Mouse (Mus musculus) gastrocnemius, adult 2 months (tissue): ENCODE results near the gene Tectb. TPM values are rescaled to one million over a fixed set of nuclear protein-coding genes. Genes with fewer than 3 reads are reported as not detected.

Experiments
- DNase-seq: peaks from one replicate; pipeline ENCODE4 v3.0.0; 2022
- H3K27ac ChIP-seq: fragments of 200-600 bp; 2 replicates; pipeline ENCODE4 v1.8.1; 2022; ENCODE audit warnings: mild to moderate bottlenecking
- H3K4me3 ChIP-seq: fragments of 200-600 bp; 2 replicates; pipeline ENCODE4 v1.8.1; 2022; ENCODE audit warnings: mild to moderate bottlenecking, moderate library complexity
- CTCF ChIP-seq: fragments of 200-600 bp; IDR thresholded peaks from 2 replicates; pipeline ENCODE4 v1.8.1; 2022; ENCODE audit warnings: antibody characterized with exemption, mild to moderate bottlenecking, moderate library complexity
- intact Hi-C: fragments of 180-260 bp; cut with DNase I; formaldehyde crosslinking; loops from one replicate; pipeline ENCODE4 v1.15.1; 2025
- microRNA-seq: library from miRNA; unstranded; fragments of <30 nt; microRNA quantifications from one replicate; pipeline ENCODE4 v1.2.0, GENCODE M21; 2021
- total RNA-seq, 2 experiments: library from RNA; stranded (reverse); gene quantifications; 2 replicates each; pipeline ENCODE4 v1.2.3; 2021

Gene Tectb
- total RNA-seq, 2 experiments from 2014 or later, result not detected

DNA sequence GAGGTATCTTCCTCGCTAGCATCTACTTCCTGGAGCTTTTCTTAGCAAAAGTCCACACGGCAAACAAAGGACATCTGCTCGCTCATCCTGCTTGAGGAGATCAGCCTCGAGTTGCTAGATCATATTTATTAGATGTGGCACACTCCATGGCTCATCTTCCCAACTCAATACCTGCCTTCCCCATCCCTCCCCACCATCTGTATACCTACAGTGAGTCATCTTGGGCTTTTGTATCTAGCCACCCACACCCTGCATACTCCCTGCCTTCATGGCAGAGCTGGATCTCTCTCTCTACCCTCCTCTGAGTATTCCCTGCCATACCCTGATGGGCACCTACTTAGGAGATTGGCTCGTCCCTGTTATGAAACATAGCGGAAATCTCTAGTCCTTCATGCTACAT is 40.7 kb downstream of the Tectb start:
- no peak overlapping the region for H3K27ac ChIP-seq
- H3K4me3 ChIP-seq, result no peak overlapping the region
- no peak for DNase-seq
- no peak for TF ChIP-seq CTCF
- intact Hi-C loops, result no loop called here

DNA sequence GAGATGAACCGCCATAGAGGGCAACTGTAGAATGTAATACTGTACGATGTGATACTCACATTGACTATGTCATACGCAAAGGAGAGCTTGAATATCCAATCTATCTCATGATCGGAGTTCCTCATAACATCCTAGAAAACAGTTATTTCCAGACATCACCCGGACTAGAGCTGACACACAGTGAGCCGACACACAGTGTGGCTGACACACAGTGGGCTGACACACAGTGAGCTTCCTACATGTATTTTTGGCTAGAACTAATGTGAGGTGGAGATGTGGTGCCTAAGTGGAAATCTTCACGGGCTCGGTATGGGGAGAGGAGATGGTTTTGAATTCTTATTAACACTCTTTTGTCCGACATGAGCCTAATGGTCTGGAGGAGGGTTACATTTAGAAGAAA is 41.7 kb downstream of the Tectb start:
- Histone ChIP-seq H3K4me3 (no peak overlapping the region), H3K27ac (no peak overlapping the region)
- TF ChIP-seq CTCF, result no peak
- no peak for DNase-seq
- intact Hi-C loops, result no loop called here

DNA sequence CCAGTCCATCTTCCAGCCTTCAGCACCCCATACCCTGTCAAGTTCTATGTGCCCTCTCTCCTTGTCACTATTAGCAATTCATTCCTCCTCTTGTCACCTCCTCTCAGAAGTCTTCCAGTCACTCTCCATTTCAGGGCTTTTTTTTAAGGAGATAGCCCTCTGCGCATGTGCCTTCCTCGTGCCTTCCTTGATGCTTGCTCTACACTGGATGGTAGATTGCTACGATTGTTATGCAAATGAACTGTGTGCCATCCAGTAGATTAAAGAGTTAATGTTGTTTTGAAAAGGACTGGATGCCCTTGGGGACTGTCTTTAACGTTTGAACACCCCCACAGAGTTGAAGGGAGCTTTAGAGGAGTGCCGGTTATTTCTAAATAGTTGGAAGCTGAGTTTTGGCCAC is 46.1 kb downstream of the Tectb start:
- intact Hi-C loops, result no loop called here
- no peak for DNase-seq
- no peak for TF ChIP-seq CTCF
- Histone ChIP-seq H3K27ac (no peak overlapping the region), H3K4me3 (no peak overlapping the region)

DNA sequence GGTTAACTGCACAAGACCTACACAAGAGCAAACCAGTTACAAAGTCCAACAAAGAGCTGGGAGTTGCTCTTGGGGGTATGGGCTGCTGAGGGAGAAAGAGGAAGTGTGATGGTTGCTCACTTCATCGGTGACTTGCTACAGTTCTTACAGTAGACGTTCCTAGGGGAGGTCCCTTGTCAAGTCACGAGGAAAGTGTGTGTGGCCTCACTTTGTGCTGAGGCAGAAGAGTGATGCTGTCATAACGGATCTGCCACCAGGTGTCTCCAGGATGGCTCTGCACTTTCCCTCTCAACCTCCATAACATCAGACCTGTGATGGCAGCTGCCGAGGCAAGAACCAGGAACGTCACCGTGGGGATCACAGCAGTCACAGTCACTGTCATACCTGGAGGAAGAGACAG is 46.6 kb downstream of the Tectb start:
- intact Hi-C loops, result no loop called here
- Histone ChIP-seq H3K27ac (no peak overlapping the region), H3K4me3 (no peak overlapping the region)
- DNase-seq, result no peak
- TF ChIP-seq CTCF, result peak; percentile 26; the same call in 1 of the 2 replicates

DNA sequence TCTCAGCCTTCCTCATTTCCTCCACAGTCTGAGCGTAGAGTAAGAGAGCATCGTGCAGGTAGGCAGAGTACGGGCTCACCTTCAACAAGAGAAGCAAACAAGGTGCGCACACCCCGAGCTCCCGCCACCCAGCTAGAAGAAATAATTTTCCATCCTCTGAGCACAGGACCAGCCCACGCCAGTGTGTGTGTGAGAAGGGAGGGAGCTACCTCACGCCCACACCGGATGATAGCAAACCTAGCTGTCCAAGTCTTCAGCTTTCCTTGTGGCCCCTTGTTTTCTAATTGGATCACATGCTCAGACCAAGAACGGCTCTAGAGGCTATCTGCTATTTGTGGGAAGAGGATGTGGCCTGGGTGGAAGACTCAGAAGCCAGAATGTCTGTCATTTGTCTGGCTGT is 50.5 kb downstream of the Tectb start:
- TF ChIP-seq CTCF, result no peak
- no peak for DNase-seq
- intact Hi-C loops, result no loop called here
- Histone ChIP-seq H3K4me3 (no peak overlapping the region), H3K27ac (no peak overlapping the region)

DNA sequence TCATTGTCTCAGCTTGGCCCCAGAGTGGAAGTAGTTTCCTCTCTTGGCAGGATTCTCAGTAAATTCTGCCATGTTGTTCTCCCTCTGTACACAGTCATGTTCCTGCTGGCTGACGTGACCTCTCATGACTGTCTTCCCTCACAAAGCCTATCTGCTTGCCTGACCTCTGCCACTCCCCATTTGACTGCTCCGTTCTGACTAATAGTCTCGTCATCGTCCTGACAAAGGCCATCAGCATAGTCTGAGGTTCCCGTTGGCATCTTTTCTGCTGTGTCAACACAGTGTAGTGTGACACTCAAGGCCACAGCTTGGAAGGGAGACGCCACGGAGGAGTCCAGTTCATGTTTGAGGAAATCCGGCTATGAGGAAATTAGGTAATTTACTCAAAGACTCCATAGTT is 51.6 kb downstream of the Tectb start:
- Histone ChIP-seq H3K27ac (no peak overlapping the region), H3K4me3 (no peak overlapping the region)
- TF ChIP-seq CTCF, result no peak
- no peak for DNase-seq
- intact Hi-C loops, result no loop called here

DNA sequence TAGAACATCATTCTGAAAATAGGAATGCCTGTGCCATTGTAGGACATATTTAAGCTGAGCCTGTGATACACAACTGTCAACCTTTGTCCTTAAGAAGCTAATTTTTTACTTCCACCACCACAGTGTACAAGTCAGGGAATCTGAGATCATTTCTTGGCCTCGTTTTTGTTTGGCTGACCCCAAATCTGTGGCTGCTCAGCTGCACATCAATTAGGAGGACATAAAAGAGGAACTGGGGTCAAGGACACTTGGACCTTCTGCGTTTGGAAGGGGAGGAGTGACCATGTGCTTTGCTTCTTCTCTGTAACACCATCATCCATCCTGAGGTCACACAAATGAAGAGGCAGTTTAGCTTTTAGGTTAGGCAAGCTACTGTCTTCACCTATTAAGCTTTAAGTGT is 55.5 kb downstream of the Tectb start:
- no peak for DNase-seq
- Histone ChIP-seq H3K4me3 (no peak overlapping the region), H3K27ac (no peak overlapping the region)
- intact Hi-C loops, result no loop called here
- no peak for TF ChIP-seq CTCF

DNA sequence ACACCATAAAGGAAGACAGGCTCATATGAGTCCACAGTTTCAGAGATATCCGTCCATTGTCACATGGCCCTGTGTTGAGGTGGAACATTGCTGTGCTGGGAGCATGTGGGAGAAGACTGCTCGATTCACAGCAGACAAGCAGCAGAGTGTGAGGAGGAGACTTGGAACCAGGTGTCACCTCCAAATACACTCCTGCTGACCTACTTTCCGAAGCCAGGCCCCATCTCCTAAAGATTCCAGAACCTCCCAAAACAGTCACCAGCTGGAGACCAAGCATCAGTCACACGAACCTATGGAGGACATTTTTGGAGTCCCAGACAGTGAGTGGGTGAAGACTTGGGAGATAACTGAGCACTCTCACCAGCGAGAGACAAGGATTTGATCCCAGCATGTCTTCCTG is 56.0 kb downstream of the Tectb start:
- DNase-seq, result no peak
- TF ChIP-seq CTCF, result no peak
- intact Hi-C loops, result no loop called here
- Histone ChIP-seq H3K4me3 (no peak overlapping the region), H3K27ac (no peak overlapping the region)

DNA sequence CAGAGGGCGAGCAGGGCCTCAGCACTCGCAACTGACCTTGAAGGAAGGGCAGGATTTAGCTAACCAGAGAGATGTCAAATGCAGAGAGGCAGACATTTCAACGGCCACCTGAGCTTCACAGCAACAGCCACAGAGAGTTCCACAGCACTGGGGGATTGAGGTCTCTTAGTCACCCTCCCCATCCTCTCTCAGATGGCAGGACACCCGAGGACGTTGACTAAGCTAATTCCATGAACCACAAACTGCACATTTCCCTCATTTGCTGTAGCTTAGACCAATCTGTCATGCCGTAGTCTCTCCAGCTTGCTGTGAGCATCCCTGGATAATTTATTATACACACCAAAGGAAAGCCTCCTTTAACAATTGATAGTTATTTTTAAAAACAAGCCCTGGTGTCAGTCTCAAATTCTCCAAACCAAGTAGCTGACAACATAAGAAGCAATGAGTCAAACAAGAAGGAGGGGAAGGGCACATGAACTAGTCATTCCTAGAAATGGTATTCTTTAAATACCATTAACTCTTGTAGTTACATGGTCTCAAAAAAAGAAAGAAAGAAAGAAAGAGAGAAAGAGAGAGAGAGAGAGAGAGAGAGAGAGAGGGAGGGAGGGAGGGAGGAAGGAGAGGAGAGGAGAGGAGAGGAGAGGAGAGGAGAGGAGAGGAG is 59.4 kb downstream of the Tectb start:
- H3K27ac ChIP-seq, result no peak overlapping the region
- no peak for DNase-seq
- no peak for TF ChIP-seq CTCF
- intact Hi-C loops, result no loop called here
- no peak overlapping the region for H3K4me3 ChIP-seq

DNA sequence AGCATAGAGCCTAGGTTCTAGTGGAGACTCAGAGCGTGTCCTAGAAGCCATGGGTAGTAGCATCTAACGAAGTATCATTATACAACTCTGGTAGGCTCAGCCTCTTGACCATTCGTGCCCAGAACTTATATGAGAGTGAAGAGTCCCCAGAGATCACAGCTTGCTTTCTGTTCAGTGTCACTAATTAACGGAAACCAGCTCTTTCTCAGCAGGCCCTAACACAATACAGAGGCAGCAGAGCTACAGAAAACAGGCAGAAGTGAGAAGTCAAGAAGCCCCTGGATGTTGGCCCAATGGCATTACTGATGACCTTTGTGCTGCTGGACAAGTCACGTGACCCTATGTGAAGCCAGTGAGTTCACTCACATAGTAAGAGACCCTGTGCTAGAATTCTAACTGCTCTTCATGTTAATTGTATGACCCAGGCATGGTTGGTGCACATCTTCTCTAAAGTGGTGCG is 60.7 kb downstream of the Tectb start, which contains the start of gene Gucy2g:
Gucy2g (minus strand) TSS at position 51 of the 460 bp plus-strand sequence.
- Histone ChIP-seq H3K4me3 (no peak within 1 kb of the TSS), H3K27ac (no peak within 1 kb of the TSS)
- TF ChIP-seq CTCF, result no peak
- no peak for DNase-seq
- intact Hi-C loops, result no loop called here

DNA sequence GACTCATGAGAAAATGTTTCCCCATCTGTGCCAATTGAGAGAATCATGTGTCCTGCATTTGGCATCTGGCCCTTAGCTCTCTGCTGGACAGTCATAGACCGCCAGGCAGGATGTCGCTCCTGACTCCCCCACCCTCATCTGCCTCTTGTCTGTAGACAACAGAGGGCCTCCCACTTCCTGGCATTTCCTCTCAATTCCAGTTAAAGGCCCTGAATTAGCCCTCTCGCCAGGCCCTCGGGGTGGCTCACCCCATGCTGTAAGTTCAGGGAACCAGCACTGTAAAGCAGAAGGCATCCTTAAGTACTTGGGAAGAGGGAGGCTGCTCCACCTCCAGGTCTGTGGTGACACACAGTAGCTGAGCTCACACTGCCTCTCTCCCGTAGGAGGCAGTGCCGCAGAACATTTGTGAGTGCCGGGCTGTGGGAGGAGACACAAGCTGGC is 64.3 kb downstream of the Tectb start:
- peak; percentile 22; the same call in 1 of the 2 replicates for TF ChIP-seq CTCF
- Histone ChIP-seq H3K27ac (peak overlapping the region; percentile 63), H3K4me3 (no peak overlapping the region)
- peak; percentile 55 for DNase-seq
- intact Hi-C loops, result no loop called here

Small RNA genes lying within 50 kb of the gene (microRNA-seq; reads per million reads assigned to microRNA genes)
- not detected for gene Mir6715

Other genes with a start within 250 kb of the Tectb start
- gene Gpam, start 53.5 kb upstream of the Tectb start, total RNA-seq, result 100 to 1,000 TPM in 1 of 2 experiments, 10 to 100 TPM in 1; 69.0 to 124 TPM
- gene Gucy2g, start 60.5 kb downstream of the Tectb start, total RNA-seq, result under 1 TPM; 0.15 to 0.39 TPM
- gene Acsl5, start 71.2 kb downstream of the Tectb start, total RNA-seq, result 1 to 10 TPM; 2.9 to 6.3 TPM
- 10 to 100 TPM; 19.6 to 23.3 TPM for gene Zdhhc6, start 135.3 kb downstream of the Tectb start, total RNA-seq
- 10 to 100 TPM; 18.9 to 20.3 TPM for gene Vti1a, start 135.6 kb downstream of the Tectb start, total RNA-seq